Mouse (Mus musculus) inflammation-experienced regulatory T-cells, adult 16 weeks (primary cell): ENCODE data around the gene Ncapd2. TPM values are rescaled to one million over a fixed set of nuclear protein-coding genes. Genes with fewer than 3 reads are reported as not detected.

Experiments
- polyA plus RNA-seq: library from polyadenylated mRNA; unstranded; fragments of 100-300 nt; shearing (Covaris generic); gene quantifications from one replicate; pipeline ENCODE4 v1.2.1, GENCODE M21; 2017

The Ncapd2 gene
- 34.1 TPM for polyA plus RNA-seq

GRCm38 (mm10) chr6:125191332-125192015, at the start of gene Ncapd2, which contains the start of gene Mrpl51:
Ncapd2 (minus strand) TSS chr6:125191701.
Mrpl51 (plus strand) TSS chr6:125191801.

GRCm38 (mm10) chr6:125236782-125237181, 45.3 kb upstream of the Ncapd2 start, which contains the start of gene Cd27:
Cd27 (minus strand) TSS chr6:125237010.

DNA sequence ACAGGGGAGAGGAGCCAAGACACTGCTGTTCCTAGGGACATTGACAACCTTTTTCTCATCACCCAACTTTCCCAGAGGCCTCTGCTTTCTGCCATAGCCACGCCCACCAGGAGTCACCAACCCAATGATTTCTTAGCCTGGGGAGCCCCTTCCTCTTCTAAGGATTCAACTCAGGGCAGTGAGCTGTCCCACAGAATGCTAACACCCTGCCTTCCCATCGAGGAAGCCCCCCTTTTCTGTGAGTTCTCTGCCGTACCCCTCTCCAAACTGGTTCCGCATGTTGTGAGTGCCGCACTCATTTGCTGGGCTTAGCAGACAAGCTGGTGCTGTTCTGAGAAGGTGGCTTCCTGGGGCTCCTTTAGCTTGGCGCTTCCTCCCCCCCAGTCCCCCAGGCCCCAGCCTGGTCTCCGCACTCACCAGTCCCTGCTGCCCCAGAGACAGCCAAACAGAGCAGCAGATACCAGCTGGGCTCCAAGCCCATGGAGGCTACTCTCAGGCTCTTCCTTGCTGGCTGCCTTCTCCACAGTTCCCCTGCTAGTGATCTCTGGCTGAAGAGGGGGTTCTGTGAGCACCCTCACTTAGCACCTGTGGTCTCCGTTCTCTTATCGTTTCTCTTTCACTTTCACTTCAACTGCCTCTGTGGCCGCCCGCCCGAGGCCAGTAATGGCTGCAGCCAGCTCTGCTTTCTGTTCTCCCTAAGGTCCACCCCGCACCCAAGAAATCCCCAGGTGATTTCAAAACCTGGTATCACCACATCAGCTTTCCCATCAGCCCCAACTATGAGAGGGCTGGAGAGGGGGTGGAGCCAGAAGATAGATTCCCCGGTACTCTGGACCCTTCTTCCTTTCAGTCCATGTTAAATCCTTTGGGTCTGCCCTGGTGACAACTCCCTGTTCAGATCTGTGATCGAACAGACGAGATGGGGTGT, 39.9 kb upstream of the Ncapd2 start, which contains the start of gene Tapbpl:
Gene Tapbpl, minus strand, starts transcription at position 744 of the 928 bp plus-strand sequence.

GRCm38 (mm10) chr6:125215148-125215954, 23.9 kb upstream of the Ncapd2 start, which contains the start of gene Vamp1:
Vamp1 (plus strand) TSS chr6:125215551.

GRCm38 (mm10) chr6:125166051-125166751, 25.3 kb downstream of the Ncapd2 start, which contains the start of gene Gapdh:
Gapdh (minus strand) TSS chr6:125166467.

GRCm38 (mm10) chr6:125145001-125145400, 46.5 kb downstream of the Ncapd2 start, which contains the start of gene Iffo1:
Iffo1 (plus strand) TSS chr6:125145241.

DNA sequence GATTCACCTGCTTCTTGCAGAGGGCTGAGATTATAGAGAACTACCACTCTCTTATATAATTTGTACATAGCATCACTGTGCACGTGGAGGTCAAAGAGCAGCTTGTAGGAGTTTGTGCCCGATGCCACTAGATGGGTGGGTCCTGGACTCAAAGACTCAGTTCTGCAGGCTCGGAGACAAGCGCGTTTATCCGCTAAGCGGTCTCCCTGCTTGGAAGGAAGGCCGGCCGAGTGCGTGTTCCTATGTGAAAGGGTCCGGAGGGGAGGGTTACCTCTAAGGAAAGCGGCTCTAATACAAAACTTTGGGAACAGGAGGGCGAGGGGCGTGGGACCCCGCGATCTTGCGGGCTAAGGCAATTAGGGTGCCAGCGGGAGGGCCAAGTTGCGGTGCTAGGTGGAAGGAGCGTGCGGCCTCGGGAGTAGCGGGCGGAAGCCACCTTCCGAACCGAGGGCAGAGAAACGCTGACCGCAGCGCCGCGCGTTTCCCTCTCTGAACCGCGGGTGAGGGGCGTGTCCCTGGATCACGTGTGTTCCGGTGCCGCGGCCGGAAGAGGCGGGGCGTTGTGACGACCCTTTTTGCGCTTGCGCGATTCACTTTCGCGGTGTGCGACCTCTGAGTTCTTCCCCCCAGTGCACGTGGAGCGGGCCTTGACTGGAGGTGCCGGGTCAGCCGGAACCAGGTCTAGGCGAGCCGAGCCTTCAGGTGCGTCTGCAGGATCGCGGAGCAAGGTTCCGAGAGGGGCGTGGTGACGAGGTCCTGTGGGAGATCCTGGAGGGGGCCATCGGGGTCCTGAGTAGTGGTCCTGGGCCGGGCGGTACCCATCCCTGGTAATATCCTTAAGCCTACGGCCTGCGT, 60.0 kb downstream of the Ncapd2 start, which contains the start of gene Nop2:
Gene Nop2, plus strand, starts transcription at position 608 of the 855 bp plus-strand sequence.

Other genes with a start within 250 kb of the Ncapd2 start
- 105 TPM for gene Cops7a, start 226.2 kb downstream of the Ncapd2 start, polyA plus RNA-seq
- not detected for gene Pianp, start 195.0 kb downstream of the Ncapd2 start, polyA plus RNA-seq
- gene Zfp384, start 182.6 kb downstream of the Ncapd2 start, polyA plus RNA-seq = 25.6 TPM
- 85.5 TPM for gene Ing4, start 151.9 kb downstream of the Ncapd2 start, polyA plus RNA-seq
- 26.6 TPM for gene Acrbp, start 142.0 kb downstream of the Ncapd2 start, polyA plus RNA-seq
- gene Lpar5, start 123.8 kb downstream of the Ncapd2 start, polyA plus RNA-seq = 22.2 TPM
- gene Chd4, start 95.7 kb downstream of the Ncapd2 start, polyA plus RNA-seq = 73.6 TPM
- 72.9 TPM for gene Nop2, start 59.8 kb downstream of the Ncapd2 start, polyA plus RNA-seq
- 16.7 TPM for gene Iffo1, start 46.5 kb downstream of the Ncapd2 start, polyA plus RNA-seq
- gene Gapdh, start 25.2 kb downstream of the Ncapd2 start, polyA plus RNA-seq = 293 TPM
- gene Mrpl51, start 100 bp upstream of the Ncapd2 start, polyA plus RNA-seq = 110 TPM
- 71.4 TPM for gene Vamp1, start 23.9 kb upstream of the Ncapd2 start, polyA plus RNA-seq
- gene Tapbpl, start 40.2 kb upstream of the Ncapd2 start, polyA plus RNA-seq = 157 TPM
- gene Cd27, start 45.3 kb upstream of the Ncapd2 start, polyA plus RNA-seq = 712 TPM
- gene Tuba3a, start 94.3 kb upstream of the Ncapd2 start, polyA plus RNA-seq = 1.6 TPM
- 0.63 TPM for gene Ltbr, start 122.2 kb upstream of the Ncapd2 start, polyA plus RNA-seq
- gene Scnn1a, start 129.0 kb upstream of the Ncapd2 start, polyA plus RNA-seq = not detected
- 51.4 TPM for gene Tnfrsf1a, start 157.7 kb upstream of the Ncapd2 start, polyA plus RNA-seq
- 0.09 TPM for gene Plekhg6, start 189.1 kb upstream of the Ncapd2 start, polyA plus RNA-seq